Mouse (Mus musculus): ENCODE data around the gene Chrm4. TPM values are rescaled to one million over a fixed set of nuclear protein-coding genes. Genes with fewer than 3 reads are reported as not detected.
A peak's percentile ranks its signal among the peaks of the same experiment; 100 is the strongest.

The Chrm4 gene
- total RNA-seq, 2 experiments from 2014 or later, result 1.3 TPM; not detected in 1

GRCm38 (mm10) chr2:91936154-91936553 is 9.1 kb downstream of the Chrm4 start:
- no peak for ATAC-seq (replicated peaks; ENCODE audit: low FRiP score, poor library complexity, severe bottlenecking)

GRCm38 (mm10) chr2:91939303-91939935 is 12.4 kb downstream of the Chrm4 start:
- no peak for ATAC-seq (replicated peaks; ENCODE audit: low FRiP score, poor library complexity, severe bottlenecking)

GRCm38 (mm10) chr2:91942356-91942755 is 15.3 kb downstream of the Chrm4 start:
- ATAC-seq (replicated peaks; ENCODE audit: low FRiP score, poor library complexity, severe bottlenecking), result no peak

- ATAC-seq (replicated peaks; ENCODE audit: low FRiP score, poor library complexity, severe bottlenecking), result peak; percentile 41
Measured at GRCm38 (mm10) chr2:91944170-91944950, 17.3 kb downstream of the Chrm4 start.

GRCm38 (mm10) chr2:91945483-91945882 is 18.4 kb downstream of the Chrm4 start, which contains the start of gene Gm9821:
Gene Gm9821 (plus strand): TSS chr2:91945703.
- ATAC-seq (replicated peaks; ENCODE audit: low FRiP score, poor library complexity, severe bottlenecking), result no peak

- no peak for ATAC-seq (replicated peaks; ENCODE audit: low FRiP score, poor library complexity, severe bottlenecking)
Measured at GRCm38 (mm10) chr2:91946836-91947235, 19.8 kb downstream of the Chrm4 start.

GRCm38 (mm10) chr2:91947397-91948150 is 20.5 kb downstream of the Chrm4 start:
- ATAC-seq (replicated peaks; ENCODE audit: low FRiP score, poor library complexity, severe bottlenecking), result peak; percentile 53

GRCm38 (mm10) chr2:91948151-91948509 is 21.1 kb downstream of the Chrm4 start:
- ATAC-seq (replicated peaks; ENCODE audit: low FRiP score, poor library complexity, severe bottlenecking), result peak; percentile 50

GRCm38 (mm10) chr2:91948792-91949241 is 21.8 kb downstream of the Chrm4 start:
- ATAC-seq (replicated peaks; ENCODE audit: low FRiP score, poor library complexity, severe bottlenecking), result peak; percentile 33

- 0 out of 2 replicates have a peak, but pooled peaks have one; percentile 9 for ATAC-seq (replicated peaks; ENCODE audit: low FRiP score, poor library complexity, severe bottlenecking)
Measured at GRCm38 (mm10) chr2:91949411-91950274, 22.6 kb downstream of the Chrm4 start.

- ATAC-seq (replicated peaks; ENCODE audit: low FRiP score, poor library complexity, severe bottlenecking), result no peak
Measured at GRCm38 (mm10) chr2:91950275-91951085, 23.4 kb downstream of the Chrm4 start.

GRCm38 (mm10) chr2:91953825-91954224 is 26.8 kb downstream of the Chrm4 start:
- no peak for ATAC-seq (replicated peaks; ENCODE audit: low FRiP score, poor library complexity, severe bottlenecking)

- ATAC-seq (replicated peaks; ENCODE audit: low FRiP score, poor library complexity, severe bottlenecking), result no peak
Measured at GRCm38 (mm10) chr2:91955121-91955591, 28.1 kb downstream of the Chrm4 start.

- ATAC-seq (replicated peaks; ENCODE audit: low FRiP score, poor library complexity, severe bottlenecking), result no peak
Measured at GRCm38 (mm10) chr2:91955875-91956274, 28.8 kb downstream of the Chrm4 start.

- ATAC-seq (replicated peaks; ENCODE audit: low FRiP score, poor library complexity, severe bottlenecking), result no peak
Measured at GRCm38 (mm10) chr2:91957096-91957495, 30.0 kb downstream of the Chrm4 start.

- ATAC-seq (replicated peaks; ENCODE audit: low FRiP score, poor library complexity, severe bottlenecking), result no peak
Measured at GRCm38 (mm10) chr2:91958049-91958448, 31.0 kb downstream of the Chrm4 start.

- ATAC-seq (replicated peaks; ENCODE audit: low FRiP score, poor library complexity, severe bottlenecking), result peak; percentile 30; the same call in 1 of the 2 replicates
Measured at GRCm38 (mm10) chr2:91958701-91959457, 31.8 kb downstream of the Chrm4 start.

All from erythroid progenitor cell, adult 5-6 weeks (primary cell).